Mouse (Mus musculus): Measurements from ENCODE around the gene Unc5b. TPM values are rescaled to one million over a fixed set of nuclear protein-coding genes. Genes with fewer than 3 reads are reported as not detected.

The Unc5b gene
- polyA plus RNA-seq, 1 experiment from 2014 or later, result 2.8 TPM

GRCm38 (mm10) chr10:60721640-60722039 is 109.7 kb downstream of the Unc5b start:
- H3K27ac ChIP-seq (replicated peaks), result no peak overlapping the region
- no peaks in the 10 kb centered on the region for H3K9me3 ChIP-seq
- peak overlapping the region; percentile 12; the same call in 1 of the 2 replicates for H3K4me2 ChIP-seq (replicated peaks)
- no peak overlapping the region for H3K4me3 ChIP-seq
- ATAC-seq (replicated peaks), result no peak
- no peaks in the 10 kb centered on the region for H3K27me3 ChIP-seq
- H3K9ac ChIP-seq (replicated peaks), result no peak overlapping the region
- H3K36me3 ChIP-seq, result 0 out of 2 replicates have a peak, but pooled peaks cover 3% of the 10 kb centered on the region
- WGBS, result 17% methylated on average over 12 of the region's 12 CpGs
- H3K4me1 ChIP-seq, result peaks cover 14% of the 10 kb centered on the region

GRCm38 (mm10) chr10:60720461-60720860 is 110.9 kb downstream of the Unc5b start:
- 78% methylated on average over 5 of the region's 5 CpGs for WGBS
- ATAC-seq (replicated peaks), result no peak
- Histone ChIP-seq H3K27me3 (no peaks in the 10 kb centered on the region), H3K27ac (replicated peaks) (no peak overlapping the region), H3K4me3 (no peak overlapping the region), H3K4me2 (replicated peaks) (no peak overlapping the region), H3K36me3 (peaks cover 11% of the 10 kb centered on the region), H3K4me1 (peaks cover 14% of the 10 kb centered on the region), H3K9me3 (no peaks in the 10 kb centered on the region), H3K9ac (replicated peaks) (no peak overlapping the region)

- no peaks in the 10 kb centered on the region for H3K9me3 ChIP-seq
- H3K4me3 ChIP-seq, result no peak overlapping the region
- peaks cover 23% of the 10 kb centered on the region for H3K36me3 ChIP-seq
- H3K9ac ChIP-seq (replicated peaks), result no peak overlapping the region
- no peak overlapping the region for H3K27ac ChIP-seq (replicated peaks)
- H3K4me1 ChIP-seq, result peaks cover 14% of the 10 kb centered on the region
- ATAC-seq (replicated peaks), result no peak
- WGBS, result 85% methylated on average over 2 of the region's 2 CpGs
- no peaks in the 10 kb centered on the region for H3K27me3 ChIP-seq
- no peak overlapping the region for H3K4me2 ChIP-seq (replicated peaks)
Observed at GRCm38 (mm10) chr10:60718491-60718890, 112.9 kb downstream of the Unc5b start.

GRCm38 (mm10) chr10:60716449-60716848 is 114.9 kb downstream of the Unc5b start:
- ATAC-seq (replicated peaks), result no peak
- H3K36me3 ChIP-seq, result peaks cover 32% of the 10 kb centered on the region
- no peak overlapping the region for H3K4me3 ChIP-seq
- no peak overlapping the region for H3K9ac ChIP-seq (replicated peaks)
- H3K27ac ChIP-seq (replicated peaks), result no peak overlapping the region
- WGBS, result 88% methylated on average over 3 of the region's 3 CpGs
- H3K4me1 ChIP-seq, result peaks cover 6% of the 10 kb centered on the region
- H3K9me3 ChIP-seq, result no peaks in the 10 kb centered on the region
- no peak overlapping the region for H3K4me2 ChIP-seq (replicated peaks)
- no peaks in the 10 kb centered on the region for H3K27me3 ChIP-seq

Other genes starting within 250 kb of the Unc5b start
- 1.2 and 2.7 TPM in 2 replicates for gene Cdh23, start 135.1 kb downstream of the Unc5b start, polyA plus RNA-seq (2015; fragmentation: Nextera tagmentation; extraction: Ambion mirVana)
- gene Slc29a3, start 78.8 kb downstream of the Unc5b start, polyA plus RNA-seq (2015; fragmentation: Nextera tagmentation; extraction: Ambion mirVana), result 13.2 and 13.9 TPM in 2 replicates